Mouse (Mus musculus) MEL-GATA-1-ER (cell line): Measurements from ENCODE around the gene Hoxa10.

Source experiments
- DNase-seq: peaks from one replicate; pipeline ENCODE4 v3.0.0-alpha.2; 2012; ENCODE audit warnings: low read depth; ENCODE audit errors: extremely low read depth

Hoxa10 gene

DNA sequence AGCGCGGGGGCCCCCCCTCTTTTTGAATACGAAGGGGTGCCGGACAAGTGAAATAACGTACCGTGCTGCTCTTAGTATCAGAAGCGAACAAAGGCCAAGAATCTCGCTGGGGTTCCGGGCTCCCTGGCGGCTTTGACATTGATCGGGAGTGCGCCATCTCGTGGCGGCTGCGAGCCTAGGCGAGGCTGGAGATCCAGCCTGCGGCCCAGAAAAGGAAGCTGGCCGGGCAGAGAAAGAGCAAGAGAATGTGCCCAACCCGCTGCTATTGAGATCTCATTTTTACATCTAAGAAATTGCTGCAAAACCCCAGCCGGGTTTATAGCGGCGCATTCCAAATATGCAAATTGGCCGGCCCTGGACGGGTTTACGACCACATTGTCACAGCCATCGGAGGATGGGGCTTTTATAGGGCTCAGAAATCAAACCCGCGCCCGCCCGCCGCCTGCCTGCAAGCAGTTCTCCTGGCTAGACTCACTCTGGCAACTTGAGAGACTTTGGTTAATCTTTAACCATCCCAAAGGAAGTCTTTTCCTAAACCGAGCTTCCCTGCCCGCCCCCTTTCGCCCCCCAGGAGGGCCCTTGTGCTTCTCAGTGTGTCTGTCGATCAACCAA, at the start of gene Hoxa10:
TSS of gene Hoxa10 (minus strand) at position 466 of the 612 bp plus-strand sequence.
- no peak for DNase-seq

DNA sequence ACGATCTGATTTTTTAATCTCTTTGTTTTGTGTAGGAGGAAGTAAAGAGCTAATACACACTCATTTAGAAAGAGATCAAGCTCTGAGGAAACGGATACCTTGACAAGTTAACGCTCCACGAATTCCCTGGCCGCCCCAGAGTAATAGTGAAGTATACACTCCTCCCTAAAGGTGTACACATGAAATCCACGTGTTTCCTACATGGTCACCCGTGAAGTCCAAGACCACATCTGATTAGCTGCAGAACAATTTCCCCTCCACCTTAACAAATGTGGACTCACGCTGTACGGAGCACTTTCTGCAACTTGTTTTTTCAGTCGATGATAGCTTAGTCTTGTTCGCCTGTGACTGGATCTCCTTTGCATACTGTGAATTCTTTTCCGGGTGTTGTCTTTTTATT, 49.5 kb upstream of the Hoxa10 start:
- no peak for DNase-seq

DNA sequence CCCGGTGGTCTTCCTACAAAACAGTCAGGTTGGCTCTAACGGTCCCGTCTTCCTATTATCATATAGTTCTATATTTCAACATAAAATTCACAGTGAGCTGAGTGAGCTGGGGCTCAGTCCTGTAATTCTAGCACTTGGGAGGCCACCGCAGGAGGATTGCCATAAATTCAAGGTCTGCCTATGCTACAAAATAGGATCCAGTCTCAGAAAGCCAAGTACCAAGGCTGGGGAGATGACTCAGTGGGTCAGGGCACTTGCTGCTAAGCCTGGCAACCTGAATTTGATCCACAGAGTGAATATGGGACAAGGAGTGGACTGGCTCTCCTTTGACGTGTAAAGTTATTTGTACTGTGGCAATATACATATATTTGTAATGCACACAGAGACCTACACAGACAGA, 43.2 kb upstream of the Hoxa10 start:
- DNase-seq: no peak

DNA sequence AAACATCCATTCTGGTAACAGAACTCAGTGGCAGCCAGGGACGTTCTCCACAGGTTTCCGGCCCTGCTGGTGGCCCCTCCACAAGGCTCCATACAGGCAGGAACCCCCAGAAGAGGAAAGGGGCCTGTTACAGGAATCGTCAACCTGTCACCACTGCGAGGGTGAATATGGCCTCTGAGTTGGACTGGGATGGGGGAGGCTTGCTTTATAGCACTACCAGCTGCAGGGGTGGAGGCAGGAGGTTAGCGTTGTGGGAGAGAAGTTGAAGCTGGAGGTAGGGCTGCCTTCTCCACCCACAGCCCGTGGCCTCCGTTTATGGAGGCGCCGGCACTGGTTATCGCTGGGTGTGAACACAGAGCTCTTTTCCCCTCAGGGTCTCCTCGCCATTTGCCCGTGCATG, 40.4 kb upstream of the Hoxa10 start:
- DNase-seq: no peak

DNA sequence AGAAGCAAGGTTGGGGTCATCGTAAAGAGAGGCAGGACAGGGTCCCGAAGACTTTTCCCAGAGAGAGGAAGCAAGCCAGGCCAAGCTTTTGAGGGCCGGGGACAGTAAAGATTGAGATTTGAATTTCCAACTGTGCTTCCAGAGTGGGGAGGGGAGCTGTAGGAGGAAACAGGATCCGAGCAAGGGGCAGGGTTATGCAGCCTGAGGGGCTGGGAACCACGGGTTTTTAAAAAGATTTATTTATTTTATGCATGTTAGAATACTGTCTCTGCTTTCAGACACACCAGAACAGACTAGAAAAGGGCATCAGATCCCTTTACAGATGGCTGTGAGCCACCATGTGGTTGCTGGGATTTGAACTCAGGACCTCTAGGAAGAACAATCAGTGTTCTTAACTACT, 36.3 kb upstream of the Hoxa10 start:
- no peak for DNase-seq

DNA sequence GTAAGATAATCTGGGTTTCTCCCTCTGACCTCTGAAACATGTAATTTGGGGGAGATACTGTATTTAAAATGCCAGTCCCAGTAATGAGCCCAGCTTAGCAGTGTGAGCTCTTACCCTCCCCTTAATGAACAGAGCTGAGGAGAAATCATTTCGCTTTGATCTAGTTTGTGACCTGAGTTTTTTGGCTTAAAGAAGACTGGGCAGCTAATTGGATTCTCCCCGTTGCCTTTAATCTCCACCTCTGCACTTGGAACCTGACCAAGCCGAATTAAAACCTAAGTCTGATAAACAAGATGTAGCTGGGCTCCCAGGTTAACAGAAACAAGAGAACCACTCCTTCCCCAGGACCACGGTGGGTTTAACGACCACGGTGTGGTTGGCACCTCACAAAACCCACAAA, 35.7 kb upstream of the Hoxa10 start:
- no peak for DNase-seq

DNA sequence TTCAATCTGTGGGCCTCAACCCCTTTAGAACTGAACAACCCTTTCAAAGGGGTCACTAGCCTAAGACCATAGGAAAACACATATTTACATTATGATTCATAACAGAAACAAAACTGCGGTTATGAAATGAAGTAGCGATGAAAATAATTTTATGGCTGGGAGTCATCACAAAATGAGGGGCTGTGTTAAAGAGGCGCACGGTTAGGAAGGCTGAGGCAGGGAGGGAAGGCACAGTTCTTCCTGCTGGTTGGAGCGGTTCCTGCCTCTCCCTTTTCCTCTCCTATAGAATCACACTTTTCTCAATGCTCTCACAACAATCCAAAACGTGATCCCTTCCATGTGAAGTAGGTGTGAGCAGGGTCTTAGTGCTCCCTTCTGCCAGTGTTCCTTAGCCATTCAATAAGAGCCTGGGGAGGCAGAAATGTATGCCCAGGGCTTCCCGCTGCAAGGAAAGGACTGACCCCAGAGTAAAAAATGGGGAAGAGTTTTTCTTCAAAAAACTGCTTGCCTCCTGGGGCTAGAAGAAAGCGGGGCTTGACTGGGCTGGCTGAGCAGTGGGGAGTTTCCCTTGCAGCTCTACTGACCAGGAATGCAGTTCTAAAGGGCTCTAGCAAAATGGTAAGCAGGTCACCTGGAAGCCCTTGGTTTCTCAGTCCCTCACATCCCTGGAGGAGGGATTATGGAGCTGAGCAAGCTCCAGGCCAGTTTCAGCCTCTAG, 35.1 kb upstream of the Hoxa10 start:
- DNase-seq: no peak

DNA sequence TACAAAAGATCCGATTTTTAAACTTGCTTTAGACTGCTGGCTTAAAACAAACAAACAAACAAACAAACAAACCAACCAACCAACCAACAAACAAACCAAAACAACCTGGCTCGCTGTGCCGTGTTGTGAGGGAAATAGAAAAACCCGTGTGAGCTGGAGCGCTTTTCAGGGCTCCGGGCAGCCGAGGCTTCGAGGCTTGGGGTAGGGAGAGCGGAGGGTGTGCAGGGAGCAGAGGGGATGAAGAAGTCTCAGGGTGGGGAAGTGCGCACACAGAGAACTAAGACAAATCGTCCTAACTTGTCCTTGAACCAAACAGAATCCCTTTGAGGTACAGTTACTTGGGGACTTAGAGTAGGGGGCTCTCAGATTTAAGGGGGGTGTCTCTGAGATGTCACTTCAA, 33.9 kb upstream of the Hoxa10 start:
- no peak for DNase-seq

DNA sequence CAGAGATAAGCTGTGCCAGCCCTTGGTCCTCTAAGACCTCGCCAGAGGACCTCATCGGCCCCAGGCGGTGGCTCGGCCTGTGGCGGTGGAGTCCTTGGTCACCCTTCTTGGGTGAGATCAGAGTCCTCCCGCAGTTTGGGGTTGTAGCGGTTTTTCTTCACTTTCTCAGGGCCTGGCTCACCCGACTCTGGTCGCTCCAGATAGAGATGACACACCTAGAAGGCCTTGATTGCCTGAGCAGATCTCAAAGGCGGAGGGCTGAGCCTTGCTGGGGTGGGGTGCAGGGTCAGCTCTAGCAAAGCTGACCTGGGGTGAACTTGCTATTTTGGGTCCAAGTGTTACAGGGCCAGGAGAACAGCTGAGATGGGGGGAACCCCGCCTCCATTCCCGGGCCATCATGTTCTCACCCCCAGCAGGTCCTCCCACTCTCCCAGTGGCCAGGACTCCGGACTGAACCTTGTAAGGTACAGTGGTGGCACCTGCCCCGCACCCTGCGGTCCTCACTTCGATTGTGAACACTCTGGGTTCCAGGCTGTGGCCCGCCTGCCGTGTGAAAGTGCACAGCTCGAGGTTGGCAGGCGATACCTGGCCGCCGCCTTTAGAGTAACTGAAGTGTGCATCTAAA, 33.1 kb upstream of the Hoxa10 start:
- no peak for DNase-seq

DNA sequence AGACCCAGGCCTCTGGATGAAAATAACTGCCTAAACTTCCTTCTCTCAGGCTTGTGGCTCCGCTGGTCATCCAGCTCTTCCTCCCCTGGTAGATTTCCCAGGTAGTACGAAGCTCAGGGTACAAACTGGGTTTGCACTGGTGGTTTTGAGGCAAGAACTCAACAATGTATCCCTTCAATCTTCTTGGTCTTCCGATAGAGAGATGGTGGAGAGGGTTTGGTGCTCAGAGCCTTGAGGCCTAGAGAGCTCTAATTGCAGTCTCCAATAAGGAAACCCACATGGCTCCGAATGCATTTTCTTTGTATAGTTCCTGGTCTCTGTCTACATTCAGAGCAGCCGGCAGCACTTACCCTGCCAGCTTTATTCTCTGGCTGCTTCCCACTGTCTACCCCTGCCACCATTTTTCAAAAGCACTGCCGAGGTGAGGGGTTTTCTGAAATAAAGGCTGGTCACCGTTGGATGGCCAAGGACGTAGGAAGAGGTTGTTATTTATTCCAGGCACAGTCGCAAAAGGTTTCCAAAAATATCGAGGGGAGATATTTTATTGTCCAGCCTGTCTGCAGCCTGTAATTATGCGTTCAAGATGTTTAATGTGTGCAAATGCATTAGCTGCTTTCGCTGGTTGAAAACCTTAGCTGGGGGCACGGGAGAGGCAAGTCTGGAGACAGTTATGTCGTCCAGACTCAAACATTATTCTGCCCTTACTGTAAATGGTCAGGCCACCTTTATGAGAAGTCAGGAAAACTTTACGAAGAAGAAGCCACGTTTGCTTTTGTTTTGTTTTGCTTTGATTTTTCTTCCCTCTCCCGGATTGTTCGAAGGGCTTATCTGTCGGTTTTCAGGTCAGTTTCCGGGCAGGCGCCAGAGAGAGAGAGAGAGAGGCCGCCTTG, 32.4 kb upstream of the Hoxa10 start:
- no peak for DNase-seq

DNA sequence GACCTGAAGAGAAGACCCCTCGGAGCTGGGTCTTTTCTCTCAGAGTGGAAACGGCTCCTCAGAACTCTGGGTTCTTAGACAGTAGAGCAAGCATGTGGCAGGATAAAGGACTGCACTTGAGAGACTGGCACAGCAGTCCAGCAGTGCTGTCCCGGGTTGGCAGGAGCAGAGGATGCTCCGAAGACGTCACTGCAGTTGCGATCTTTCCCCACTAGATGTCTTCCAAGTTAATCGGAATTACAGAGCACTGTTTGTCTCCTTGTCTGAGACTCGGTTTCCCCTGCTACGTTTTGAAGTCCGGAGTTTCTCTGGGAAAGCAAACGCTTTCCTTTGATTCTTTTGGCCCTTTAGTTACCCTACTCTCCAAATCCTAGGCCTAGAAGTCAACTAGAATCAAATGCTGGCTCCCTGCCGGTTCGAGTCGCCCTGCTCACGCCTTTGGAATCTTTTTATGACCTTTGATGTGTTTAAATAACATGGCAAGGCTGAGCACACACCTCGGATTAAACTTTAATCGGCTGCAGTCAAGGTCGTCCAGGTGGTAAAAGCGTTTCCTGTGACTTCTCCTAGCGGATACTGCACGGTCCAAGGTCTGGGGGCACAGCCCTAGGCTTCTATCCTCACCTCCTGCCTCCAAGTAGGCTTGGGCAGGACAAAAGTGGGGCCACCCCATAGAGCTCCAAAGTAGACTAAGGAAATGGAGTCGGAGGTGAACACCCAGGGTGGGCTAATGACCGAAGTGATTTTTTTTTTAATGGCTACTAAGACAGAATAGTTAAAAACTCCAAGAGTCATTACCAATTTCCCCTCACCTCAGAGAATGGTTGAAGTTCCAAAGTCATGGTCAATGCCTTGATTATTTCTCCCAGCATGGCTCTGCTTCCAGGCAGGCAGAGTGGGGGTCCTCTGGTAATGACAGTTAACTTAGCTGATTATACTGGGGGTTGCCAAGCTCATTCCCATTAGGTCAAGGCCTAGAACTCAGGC, 30.1 kb upstream of the Hoxa10 start:
- DNase-seq: no peak

DNA sequence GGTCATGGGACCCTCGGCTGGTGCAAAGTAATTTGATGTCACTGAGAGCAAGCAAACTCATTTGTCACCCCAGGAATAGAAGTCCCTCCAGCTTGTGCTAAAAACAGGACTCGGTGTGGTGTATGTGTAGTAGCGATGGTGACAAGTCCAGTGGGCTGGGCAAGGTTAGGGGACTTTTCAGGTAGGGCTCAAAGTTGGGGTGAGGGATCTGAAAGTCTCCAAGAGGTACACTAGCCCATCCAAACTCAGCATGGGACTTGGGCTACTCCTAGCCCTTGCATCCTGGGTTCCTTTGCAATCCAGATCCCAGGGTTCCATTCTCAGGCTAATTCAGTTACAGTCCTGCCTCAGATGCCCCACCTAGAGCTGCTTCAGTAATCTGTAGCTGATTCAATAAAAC, 28.1 kb upstream of the Hoxa10 start:
- DNase-seq: no peak

DNA sequence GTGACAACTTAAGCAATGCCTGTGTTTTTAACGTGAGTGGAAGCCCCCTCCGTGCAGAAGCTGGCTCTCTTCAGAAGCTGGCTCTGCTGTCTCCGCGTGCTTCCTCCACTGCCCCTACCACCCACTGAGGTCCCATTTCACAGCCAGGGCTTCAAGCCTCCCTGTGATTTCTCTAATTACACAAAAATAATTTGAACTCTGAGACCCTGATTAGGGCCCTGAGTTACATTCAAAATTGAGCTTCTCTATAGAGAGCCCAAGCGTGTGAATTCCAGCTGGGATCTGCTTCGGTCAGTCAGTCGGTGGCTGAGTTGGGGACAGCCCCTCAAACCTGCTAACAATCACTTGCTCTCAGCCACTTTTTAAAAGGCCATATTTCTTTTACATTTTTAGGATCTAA, 27.7 kb upstream of the Hoxa10 start:
- DNase-seq: no peak

DNA sequence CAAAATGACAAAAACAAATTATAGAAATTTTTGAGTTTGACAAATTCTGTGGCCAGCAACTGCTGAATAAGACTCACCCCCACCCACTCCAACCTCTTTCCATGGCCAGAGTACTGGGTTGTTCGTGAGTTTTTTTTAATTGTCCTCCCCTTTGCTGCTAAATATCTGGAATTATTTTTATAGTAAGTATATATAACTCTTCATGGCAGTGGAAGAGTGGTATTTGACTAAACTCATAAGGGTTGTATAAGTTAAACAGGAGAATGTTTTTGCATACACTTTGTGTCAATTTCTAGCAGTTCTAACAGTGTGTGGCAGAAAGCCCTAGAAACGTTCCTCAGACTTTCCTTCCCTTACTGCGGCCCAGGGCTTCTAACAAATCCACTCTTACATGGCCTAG, 27.0 kb upstream of the Hoxa10 start:
- DNase-seq: no peak

DNA sequence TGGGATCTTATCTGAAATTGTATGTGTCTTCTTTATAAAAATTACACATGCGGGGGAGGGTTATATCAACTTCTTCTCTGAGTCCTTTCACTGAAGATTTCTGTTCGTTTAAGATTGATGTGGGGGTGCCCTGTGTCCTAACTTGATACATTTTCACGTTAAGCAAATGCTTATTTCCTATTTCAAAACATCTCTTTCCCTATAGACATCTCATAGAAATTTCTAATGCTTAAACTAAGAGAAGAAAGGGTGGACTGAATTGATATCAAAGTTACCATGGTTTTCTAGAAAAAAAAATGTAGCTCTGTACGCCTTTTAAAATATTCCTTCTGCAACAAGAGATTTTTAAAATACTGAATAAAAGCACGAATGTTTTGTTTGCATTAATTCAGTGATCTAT, 26.6 kb upstream of the Hoxa10 start:
- no peak for DNase-seq

DNA sequence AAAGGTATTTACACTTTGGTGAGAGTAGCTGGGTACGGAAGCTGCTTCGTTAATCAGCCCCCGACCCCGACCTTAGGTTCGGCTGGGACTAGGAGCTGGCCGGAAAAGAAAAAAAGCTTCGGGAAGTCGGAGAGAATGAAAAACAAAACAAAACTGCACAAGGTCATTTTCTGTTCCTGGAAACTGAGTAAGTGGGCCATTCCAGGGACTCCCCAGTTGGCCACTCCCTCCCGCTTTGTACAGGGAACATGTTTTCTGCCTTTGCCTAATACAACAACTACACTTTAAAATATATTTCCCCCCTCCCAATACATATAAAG, 26.0 kb upstream of the Hoxa10 start:
- DNase-seq: no peak

DNA sequence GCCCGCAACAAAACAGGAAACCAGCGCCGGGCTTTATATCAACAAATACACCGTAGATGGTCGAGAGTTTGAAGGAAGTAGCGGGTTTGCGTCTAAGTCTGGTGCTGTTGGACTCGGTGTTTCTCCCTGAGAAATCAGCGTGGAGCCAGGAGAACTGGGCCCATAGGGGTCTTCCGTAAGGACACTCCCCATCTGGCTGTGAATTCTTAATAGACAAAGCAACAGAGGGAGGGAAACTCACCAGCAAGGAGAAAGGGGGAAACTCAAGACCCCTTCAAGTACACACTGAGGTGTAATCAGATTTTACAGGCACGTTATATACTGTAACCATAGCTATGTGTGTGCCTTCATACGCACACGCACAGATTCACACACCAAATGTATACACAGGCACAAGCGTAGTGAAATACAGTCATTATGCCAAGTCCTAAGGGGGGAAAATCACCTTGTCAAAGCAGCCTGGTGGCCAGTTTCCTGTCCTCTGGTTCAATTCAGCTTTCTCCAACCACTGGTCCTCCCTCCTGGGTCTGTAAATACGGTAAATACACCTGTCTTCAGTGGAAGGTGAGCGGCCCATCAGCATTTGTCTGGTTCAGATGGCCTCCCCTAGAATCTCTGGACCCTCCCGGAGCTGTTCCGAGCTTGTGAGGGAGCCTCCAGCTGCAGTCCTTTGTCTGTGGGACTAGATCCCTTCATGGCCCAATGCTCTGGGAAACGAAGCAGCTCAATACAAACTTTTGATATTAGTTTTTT, 25.4 kb upstream of the Hoxa10 start:
- DNase-seq: no peak

DNA sequence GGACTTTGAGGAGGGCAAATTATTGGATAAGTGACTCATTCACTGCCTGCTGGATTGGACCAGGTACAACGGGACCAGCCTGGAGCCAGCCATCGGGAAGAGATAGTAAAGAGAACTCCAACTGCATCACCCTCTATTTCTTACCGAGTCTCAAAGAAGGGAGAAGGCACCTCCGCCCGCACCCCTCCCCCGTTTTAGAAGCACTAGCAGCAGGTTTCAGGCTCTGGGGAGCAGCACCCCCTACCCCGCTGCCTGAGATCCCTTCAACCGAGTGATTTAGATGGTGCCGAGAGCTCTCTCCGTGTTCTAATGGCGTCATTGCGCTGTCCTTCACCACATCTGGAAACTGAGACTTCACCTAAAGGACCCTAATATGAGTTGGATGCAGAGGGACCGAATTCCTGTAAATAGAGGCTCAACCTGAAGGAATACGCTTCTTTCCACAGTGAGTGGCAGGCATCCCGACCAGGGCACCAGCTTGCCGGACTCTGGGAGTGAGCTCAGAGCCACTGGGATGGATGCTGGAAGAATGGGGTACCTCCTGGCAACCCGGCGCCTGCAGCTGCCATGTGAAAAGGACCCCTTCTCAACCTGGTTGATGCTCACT, 24.8 kb upstream of the Hoxa10 start:
- DNase-seq: no peak

DNA sequence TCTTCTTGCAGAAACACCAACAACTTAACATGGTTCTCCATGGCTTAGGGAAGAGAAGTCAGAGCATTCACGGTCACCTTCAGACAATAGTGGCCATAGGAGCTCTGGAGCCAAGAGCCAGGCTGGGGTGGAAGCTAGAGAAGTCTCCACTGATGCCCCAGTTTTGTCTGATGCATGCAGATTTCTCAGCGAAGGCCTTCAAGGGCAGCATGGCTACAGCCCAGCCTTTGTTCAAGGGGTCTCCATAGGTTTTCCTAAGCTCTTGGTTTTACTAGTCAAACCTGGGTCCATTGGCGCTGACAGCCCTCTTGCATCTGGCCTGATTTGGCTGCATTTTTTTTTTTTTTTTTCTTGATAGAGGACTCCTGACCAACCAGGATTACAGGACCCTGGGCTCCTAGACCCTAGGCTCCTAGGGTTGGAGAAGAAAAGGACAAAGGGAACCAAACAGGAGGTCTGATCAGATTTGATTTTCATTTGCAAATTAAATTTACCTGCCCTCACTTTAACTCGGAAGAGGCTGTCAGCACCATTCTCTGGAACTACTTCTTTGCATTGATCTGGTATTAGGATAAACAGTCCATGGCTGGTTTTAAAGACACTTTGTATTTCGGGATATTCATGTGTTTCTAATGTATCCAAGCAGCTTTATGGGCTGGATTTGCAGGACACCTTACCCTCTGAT, 23.6 kb upstream of the Hoxa10 start:
- no peak for DNase-seq

DNA sequence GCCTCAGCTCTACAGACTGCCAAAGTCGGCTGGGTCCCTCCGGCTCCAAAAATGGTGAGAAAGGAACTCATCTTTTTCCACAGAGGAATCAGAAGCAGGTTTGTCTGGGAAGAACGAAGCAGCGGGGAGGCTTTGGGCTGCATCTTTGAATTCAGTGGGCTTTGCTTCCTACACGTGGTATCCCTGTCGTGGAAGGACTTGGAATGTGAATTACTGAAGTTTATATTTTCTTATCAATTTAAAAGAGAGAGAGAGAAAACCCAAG, 22.6 kb upstream of the Hoxa10 start:
- DNase-seq: no peak
